Mouse (Mus musculus): ENCODE results near the gene Rasip1. TPM values are rescaled to one million over a fixed set of nuclear protein-coding genes. Genes with fewer than 3 reads are reported as not detected.
"Not testable (repeated sequence)": the region's sequence is repeated elsewhere in the genome, so short reads cannot be mapped to it uniquely, and the experiment has no call there.

Rasip1 gene
- total RNA-seq, 2 experiments from 2014 or later: 16.0 to 27.6 TPM

DNA sequence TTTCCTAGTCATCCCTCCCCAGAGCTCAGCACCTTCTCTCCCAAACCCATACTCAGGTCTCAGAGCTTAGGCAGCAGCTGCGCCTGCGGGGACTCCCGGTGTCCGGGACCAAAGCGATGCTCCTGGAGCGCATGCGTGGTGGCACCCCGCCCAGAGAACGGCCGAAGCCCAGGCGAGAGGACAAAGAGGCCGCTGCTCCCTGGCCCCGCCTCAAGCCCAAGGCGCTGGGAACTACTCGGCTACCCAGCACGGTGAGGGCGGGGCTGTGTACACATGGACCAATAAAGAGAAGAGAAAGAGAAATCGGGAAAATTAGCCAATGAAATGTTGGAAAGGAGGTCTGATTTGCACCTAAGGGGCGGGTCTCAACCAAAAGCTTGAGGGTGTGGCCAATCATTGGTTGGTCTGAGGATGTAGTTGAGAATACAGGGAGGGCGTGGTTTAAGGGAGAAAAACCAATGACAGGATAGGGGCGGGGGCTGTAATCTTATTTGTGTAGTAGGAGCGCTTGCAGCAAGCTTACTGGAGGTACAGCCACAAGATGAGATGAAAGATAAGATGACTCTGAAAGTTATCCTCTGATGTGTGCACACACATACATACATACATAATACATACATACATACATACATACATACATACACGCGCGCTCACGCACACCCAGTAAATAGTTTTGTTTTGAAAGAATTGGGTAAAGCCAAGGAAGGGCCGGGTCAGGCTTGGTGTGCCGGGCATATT lies 16.3 kb downstream of the Rasip1 start:
- DNase-seq (ENCODE audit: low spot score in 2 of 2): peak; percentile 76 to 83

DNA sequence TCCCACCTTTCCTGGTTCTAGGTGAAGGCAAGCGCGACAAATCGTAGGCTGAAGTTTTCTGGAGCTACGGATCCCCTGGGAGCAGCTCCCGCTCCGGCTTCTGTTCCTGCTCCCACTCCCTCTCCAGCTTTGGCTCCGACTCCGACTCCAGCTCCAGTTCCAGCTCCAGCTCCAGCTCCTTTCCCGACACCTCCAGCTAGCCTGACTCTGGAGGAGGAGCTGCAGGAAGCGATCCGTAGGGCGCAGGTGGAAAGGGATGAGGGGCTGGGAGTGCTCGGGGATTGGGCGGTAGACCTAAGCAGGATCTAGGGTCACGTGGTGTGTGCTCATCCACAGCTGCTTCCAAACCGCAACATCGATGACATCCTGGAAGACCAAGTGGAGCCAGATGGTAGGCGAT lies 16.9 kb downstream of the Rasip1 start:
- DNase-seq (ENCODE audit: low spot score in 2 of 2): no peak

GRCm38 (mm10) chr7:45644872-45645590 lies 17.7 kb downstream of the Rasip1 start:
- DNase-seq (ENCODE audit: low spot score in 2 of 2): no peak

DNA sequence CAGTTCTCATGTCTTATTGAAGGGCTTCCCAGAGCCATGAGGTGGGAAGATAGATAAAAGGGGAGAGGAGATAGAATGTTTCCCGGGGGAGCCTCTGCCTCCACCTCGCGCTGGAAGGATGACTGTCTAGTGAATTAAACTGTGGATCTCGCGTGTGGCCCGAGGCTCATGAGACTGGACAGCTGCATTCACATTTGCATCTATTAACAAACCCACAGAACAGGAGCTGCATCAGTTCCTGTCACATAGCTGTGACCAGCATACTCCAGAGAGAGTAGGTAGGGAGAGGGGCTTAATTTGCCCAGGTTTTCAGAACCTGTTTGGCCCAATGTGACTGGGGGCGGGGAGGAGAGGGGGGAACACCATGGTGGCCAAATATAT lies 18.3 kb downstream of the Rasip1 start:
- no peak for DNase-seq (ENCODE audit: low spot score in 2 of 2)

- no peak for DNase-seq (ENCODE audit: low spot score in 2 of 2)
Measured at GRCm38 (mm10) chr7:45646671-45647070, 19.4 kb downstream of the Rasip1 start.

GRCm38 (mm10) chr7:45649351-45649750 lies 22.1 kb downstream of the Rasip1 start:
- no peak for DNase-seq (ENCODE audit: low spot score in 2 of 2)

GRCm38 (mm10) chr7:45650484-45650883 lies 23.2 kb downstream of the Rasip1 start:
- not testable (repeated sequence) for DNase-seq (ENCODE audit: low spot score in 2 of 2)

DNA sequence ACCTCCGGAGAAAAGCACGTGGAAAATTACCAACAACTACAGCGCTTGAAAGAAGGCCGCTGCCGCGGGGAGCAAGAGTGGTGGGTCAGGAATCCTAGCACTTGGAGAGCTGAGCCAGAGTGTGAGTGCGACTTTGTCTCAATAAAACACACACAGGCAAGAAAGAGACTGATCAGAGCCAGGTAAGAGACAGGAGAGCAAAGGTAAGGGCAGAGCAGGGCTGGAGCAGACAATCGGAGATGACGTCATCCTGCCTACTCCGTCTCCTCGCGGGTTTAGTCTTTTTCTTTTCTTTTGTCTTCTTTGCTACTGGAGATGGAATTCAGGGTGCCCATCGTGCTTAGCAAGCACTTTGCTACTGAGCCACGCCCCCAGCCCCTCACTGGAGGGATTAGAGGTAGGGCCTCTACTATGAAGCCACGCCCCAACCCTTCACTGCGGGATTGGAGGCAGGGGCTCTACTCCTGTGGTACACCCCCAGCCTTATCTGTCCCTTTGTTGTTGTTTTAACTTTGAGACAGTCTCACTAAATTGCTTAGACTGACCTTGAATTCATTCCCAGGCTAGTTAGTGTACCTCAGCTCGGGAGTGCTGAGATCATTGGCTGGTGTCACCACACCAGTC lies 27.2 kb downstream of the Rasip1 start:
- no peak for DNase-seq (ENCODE audit: low spot score in 2 of 2)

DNA sequence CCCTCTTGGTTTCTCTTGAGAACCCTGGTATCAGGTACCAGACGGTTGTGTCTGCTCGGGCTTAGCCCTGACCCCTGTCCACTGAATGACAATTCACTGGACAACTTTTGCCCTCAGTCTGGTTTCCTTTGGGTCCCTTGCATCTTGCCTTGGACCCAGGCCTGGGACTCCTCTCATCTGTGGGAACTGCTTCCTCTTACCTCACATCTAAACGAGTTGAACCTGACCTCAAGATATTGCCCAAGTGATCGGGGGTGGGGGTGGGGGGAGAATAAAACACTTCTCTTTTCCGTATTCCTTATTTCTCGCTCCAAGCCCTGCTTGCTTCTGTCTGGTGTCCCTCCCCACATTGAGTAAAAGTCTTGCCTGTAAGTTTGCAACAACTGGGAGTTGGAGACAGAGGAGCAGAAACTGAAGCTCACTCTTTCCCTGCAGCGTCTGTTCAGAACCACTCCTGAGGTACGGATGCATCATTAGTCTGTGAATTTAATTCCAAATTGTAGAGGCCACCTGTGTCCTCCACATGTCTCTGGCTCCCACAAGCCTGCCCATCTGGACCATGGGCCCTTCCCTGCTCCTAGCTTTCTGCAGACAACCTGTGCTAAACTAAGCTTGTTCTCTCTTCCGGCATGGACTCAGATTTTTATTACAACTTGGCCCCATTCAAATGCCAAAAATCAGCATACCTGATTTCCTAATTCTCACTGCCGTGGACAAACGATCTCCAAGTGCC lies 33.6 kb downstream of the Rasip1 start:
- DNase-seq (ENCODE audit: low spot score in 2 of 2): no peak

GRCm38 (mm10) chr7:45661702-45662101 lies 34.4 kb downstream of the Rasip1 start:
- DNase-seq (ENCODE audit: low spot score in 2 of 2): not testable (repeated sequence)

- no peak for DNase-seq (ENCODE audit: low spot score in 2 of 2)
Measured at GRCm38 (mm10) chr7:45665303-45666138, 38.2 kb downstream of the Rasip1 start.

DNA sequence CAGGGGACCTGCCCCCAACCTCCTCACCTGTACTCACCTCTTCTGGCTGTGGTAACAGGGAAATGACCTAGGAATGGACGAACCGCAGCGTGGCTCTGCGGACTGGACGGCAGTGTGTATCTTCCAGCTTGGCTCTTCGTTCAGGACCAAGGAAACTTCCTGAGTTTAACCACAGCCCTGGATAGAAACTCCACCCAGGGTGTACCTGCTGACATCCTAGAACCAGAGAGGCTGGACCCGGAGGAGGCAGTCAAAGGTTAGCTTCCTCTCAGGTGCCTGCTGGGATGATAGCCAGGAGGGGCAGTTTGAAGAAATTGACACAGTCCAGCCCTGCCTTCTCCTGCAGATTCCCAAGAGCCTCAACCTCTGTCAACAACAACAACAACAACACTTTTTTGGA lies 38.9 kb downstream of the Rasip1 start, which contains the start of gene Fut2:
TSS of gene Fut2 (minus strand) at position 234 of the 400 bp plus-strand sequence.
- DNase-seq (ENCODE audit: low spot score in 2 of 2): no peak

DNA sequence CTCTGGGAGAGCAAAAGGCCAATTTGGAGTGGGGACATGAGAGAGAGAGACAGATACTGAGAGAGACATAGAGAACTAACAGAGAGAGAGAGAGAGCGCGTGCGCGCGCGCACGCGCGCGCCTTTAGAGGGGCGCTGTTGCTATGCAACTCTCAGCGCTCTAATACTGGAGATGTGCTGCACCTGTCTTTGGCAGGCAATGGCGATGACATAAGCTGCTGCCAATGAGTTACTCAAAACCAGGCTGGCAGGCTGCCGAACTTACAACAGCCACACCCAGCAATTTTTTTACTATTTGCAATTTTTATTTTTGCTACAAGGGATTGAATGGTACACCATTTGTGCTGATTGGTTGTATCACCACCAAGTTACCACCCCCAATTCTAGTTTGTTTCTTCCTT lies 40.5 kb downstream of the Rasip1 start:
- no peak for DNase-seq (ENCODE audit: low spot score in 2 of 2)

DNA sequence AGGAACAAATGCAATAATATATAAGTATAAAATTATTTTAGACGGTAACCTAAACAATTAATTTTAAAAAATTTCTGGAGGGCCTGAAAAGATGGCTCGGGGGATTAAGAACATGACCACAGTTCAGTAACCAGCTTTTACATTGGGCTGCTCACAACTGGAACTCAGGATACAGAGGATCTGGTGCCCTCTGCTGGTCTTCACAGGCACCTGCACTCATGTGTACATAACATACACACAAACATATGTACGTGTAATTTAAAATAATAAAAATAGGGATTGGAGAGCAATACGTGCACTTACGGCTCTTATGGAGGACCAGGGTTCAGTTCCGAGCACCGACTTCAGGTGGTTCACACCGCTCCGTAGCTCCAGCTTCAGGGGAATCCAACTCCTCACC lies 41.6 kb downstream of the Rasip1 start:
- DNase-seq (ENCODE audit: low spot score in 2 of 2): no peak

- no peak for DNase-seq (ENCODE audit: low spot score in 2 of 2)
Measured at GRCm38 (mm10) chr7:45677627-45678295, 50.5 kb downstream of the Rasip1 start.

- DNase-seq (ENCODE audit: low spot score in 2 of 2): no peak
Measured at GRCm38 (mm10) chr7:45678513-45678912, 51.2 kb downstream of the Rasip1 start.

- DNase-seq (ENCODE audit: low spot score in 2 of 2): no peak
Measured at GRCm38 (mm10) chr7:45679966-45680621, 52.8 kb downstream of the Rasip1 start.

DNA sequence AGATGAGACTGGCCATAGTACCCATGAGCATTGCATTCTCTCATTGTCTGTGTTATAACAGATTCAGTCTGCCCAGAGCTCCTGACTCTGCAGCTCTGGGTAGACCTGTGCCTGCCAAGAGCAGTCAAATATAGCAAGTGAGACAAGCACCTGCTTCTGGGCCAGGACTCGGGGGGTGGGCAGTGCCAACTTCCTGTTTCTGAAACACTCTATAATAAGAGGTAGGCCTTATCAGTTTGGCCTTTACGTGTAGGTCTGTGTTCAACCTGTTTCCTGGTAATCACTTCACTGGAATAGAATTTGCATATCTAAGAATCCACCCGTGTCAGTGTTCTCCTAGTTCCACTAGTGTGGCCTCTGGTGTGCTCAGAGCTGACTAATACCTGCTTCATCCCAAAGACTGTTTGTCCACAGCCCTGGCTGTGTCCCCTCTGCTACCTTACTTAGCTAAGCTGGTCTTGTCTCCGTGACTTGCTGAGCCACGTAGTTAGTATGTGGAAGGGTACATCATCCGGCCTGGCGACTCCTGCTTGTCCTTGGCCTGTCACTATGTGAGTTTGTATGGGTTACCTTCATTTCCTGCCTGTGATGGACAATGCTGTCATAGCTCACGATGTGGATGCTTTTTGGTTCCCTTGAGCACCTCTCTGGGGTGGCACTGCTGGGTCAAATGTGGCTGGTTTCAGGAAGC lies 53.9 kb downstream of the Rasip1 start:
- DNase-seq (ENCODE audit: low spot score in 2 of 2): no peak

Data from adrenal gland, adult 18-20 months (tissue).